Mouse (Mus musculus): ENCODE measurements around the gene Tfe3. TPM values are rescaled to one million over a fixed set of nuclear protein-coding genes. Genes with fewer than 3 reads are reported as not detected.

Tfe3 gene
- total RNA-seq, 1 experiment = 32.3 TPM

DNA sequence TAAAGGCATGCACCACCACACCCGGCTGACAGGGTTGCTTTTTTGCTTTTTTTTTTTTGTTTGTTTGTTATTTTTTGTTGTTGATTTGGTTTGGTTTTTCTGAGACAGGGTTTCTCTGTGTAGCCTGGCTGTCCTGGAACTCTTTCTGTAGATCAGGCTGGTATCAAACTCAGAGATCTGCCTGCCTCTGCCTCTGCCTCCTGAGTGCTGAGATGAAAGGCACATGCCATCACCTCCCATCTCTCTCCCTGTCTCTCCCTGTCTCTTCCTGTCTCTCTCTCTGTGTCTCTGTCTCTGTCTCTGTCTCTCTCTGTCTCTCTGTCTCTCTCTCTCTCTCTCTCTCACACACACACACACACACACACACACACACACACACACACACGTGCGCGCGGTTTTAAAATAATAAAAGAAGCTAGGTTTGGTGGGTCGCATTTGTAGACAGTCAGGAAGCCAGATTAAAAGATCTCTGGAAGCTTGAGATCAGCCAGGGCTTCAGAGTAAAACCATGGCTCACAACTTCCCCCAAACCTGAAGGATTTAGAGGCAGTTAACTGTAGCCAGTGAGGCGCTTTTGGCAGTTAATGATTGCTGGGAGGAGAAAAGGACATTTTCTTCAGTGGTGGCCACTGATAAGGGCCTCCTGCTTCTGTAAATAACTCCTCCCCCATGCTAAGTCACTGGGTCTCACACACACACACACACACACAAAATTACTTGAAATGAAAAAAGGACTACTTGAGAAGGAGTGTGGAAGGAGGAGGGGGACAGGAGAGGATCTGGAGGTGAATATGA, 16.3 kb downstream of the Tfe3 start:
- Histone ChIP-seq H3K4me1 (ENCODE audit: control insufficient read depth in 2 of 2, insufficient read depth in 2 of 2, low read length in 2 of 2, poor library complexity in 1 of 2) (peaks cover 0 to 11% of the 10 kb centered on the region in 2 experiments; a peak in 1 of 4 replicates), H3K4me3 (ENCODE audit: insufficient read depth in 1 of 2, low read depth in 1 of 2, low read length in 2 of 2, poor library complexity in 1 of 2, severe bottlenecking in 1 of 2) (no peak overlapping the region), H3K27ac (ENCODE audit: insufficient read depth, low read depth, low read length, poor library complexity, severe bottlenecking) (no peak overlapping the region), H3K36me3 (ENCODE audit: control insufficient read depth, insufficient read depth, low read length, poor library complexity, severe bottlenecking) (peaks cover 13% of the 10 kb centered on the region), H3K9me3 (ENCODE audit: control insufficient read depth, insufficient read depth, low read depth, low read length) (no peaks in the 10 kb centered on the region), H3K9ac (ENCODE audit: insufficient read depth, low read depth, low read length, poor library complexity, severe bottlenecking) (no peak overlapping the region)
- in situ Hi-C loops (cut with MboI; ENCODE audit: low sequenced_read_pairs in 2 of 2, unreplicated experiment in 2 of 2) = no loop called here
- TF ChIP-seq ZNF384 (IDR thresholded peaks at IDR 0.05; ENCODE audit: low read depth, low read length) = no peak
- TF ChIP-seq HCFC1 (IDR thresholded peaks at IDR 0.05; ENCODE audit: borderline replicate concordance, insufficient read depth, low read length) = no peak
- TF ChIP-seq ZC3H11A (IDR thresholded peaks at IDR 0.05; ENCODE audit: borderline replicate concordance, low read depth, low read length) = no peak
- no peak for TF ChIP-seq CHD2 (IDR thresholded peaks at IDR 0.05; ENCODE audit: low read depth, low read length)
- TF ChIP-seq MAFK (IDR thresholded peaks at IDR 0.05; ENCODE audit: insufficient read depth, low read depth, low read length) = no peak
- no peak for DNase-seq (ENCODE audit: low read depth, low spot score)

GRCm38 (mm10) chrX:7779294-7779693, 16.9 kb downstream of the Tfe3 start:
- no peaks in the 10 kb centered on the region for H3K9me3 ChIP-seq (ENCODE audit: control insufficient read depth, insufficient read depth, low read depth, low read length)
- H3K4me1 ChIP-seq (ENCODE audit: control insufficient read depth in 2 of 2, insufficient read depth in 2 of 2, low read length in 2 of 2, poor library complexity in 1 of 2) = peaks cover 0 to 7% of the 10 kb centered on the region in 2 experiments; a peak in 1 of 4 replicates
- no peak for TF ChIP-seq CHD2 (IDR thresholded peaks at IDR 0.05; ENCODE audit: low read depth, low read length)
- TF ChIP-seq ZNF384 (IDR thresholded peaks at IDR 0.05; ENCODE audit: low read depth, low read length) = no peak
- TF ChIP-seq HCFC1 (IDR thresholded peaks at IDR 0.05; ENCODE audit: borderline replicate concordance, insufficient read depth, low read length) = no peak
- no peak for TF ChIP-seq MAFK (IDR thresholded peaks at IDR 0.05; ENCODE audit: insufficient read depth, low read depth, low read length)
- no peak for TF ChIP-seq ZC3H11A (IDR thresholded peaks at IDR 0.05; ENCODE audit: borderline replicate concordance, low read depth, low read length)
- no peak overlapping the region for H3K27ac ChIP-seq (ENCODE audit: insufficient read depth, low read depth, low read length, poor library complexity, severe bottlenecking)
- no peak overlapping the region for H3K9ac ChIP-seq (ENCODE audit: insufficient read depth, low read depth, low read length, poor library complexity, severe bottlenecking)
- in situ Hi-C loops (cut with MboI; ENCODE audit: low sequenced_read_pairs in 2 of 2, unreplicated experiment in 2 of 2) = no loop called here
- H3K36me3 ChIP-seq (ENCODE audit: control insufficient read depth, insufficient read depth, low read length, poor library complexity, severe bottlenecking) = peaks cover 8% of the 10 kb centered on the region
- DNase-seq (ENCODE audit: low read depth, low spot score) = no peak
- no peak overlapping the region for H3K4me3 ChIP-seq (ENCODE audit: insufficient read depth in 1 of 2, low read depth in 1 of 2, low read length in 2 of 2, poor library complexity in 1 of 2, severe bottlenecking in 1 of 2)

DNA sequence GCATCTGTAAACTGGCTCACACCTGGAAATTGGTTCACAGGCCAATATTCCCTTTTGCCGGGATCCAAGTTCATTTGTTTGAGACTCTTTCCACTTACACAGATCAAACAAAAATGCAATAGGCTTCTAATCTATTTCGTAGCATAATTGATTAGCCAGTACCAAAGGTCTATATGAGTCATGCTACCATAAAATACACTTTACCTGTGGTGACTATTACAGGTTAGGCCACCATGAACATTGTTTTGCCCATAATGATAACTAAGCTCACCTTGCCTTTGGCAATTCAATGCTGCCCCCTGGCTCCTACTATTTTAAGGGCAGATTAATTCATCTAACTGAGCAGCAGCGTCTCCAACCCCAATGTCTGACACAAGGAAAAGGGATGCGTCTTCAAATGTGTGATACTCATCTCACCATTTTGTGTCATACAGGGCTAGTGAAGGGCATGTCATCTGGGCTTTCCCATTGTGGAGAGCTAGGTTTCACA, 20.3 kb downstream of the Tfe3 start:
- H3K4me3 ChIP-seq (ENCODE audit: insufficient read depth in 1 of 2, low read depth in 1 of 2, low read length in 2 of 2, poor library complexity in 1 of 2, severe bottlenecking in 1 of 2) = no peak overlapping the region
- TF ChIP-seq CHD2 (IDR thresholded peaks at IDR 0.05; ENCODE audit: low read depth, low read length) (no peak), ZNF384 (IDR thresholded peaks at IDR 0.05; ENCODE audit: low read depth, low read length) (no peak), MAFK (IDR thresholded peaks at IDR 0.05; ENCODE audit: insufficient read depth, low read depth, low read length) (no peak), ZC3H11A (IDR thresholded peaks at IDR 0.05; ENCODE audit: borderline replicate concordance, low read depth, low read length) (no peak), HCFC1 (IDR thresholded peaks at IDR 0.05; ENCODE audit: borderline replicate concordance, insufficient read depth, low read length) (no peak)
- H3K36me3 ChIP-seq (ENCODE audit: control insufficient read depth, insufficient read depth, low read length, poor library complexity, severe bottlenecking) = no peaks in the 10 kb centered on the region
- in situ Hi-C loops (cut with MboI; ENCODE audit: low sequenced_read_pairs in 2 of 2, unreplicated experiment in 2 of 2) = no loop called here
- H3K4me1 ChIP-seq (ENCODE audit: control insufficient read depth in 2 of 2, insufficient read depth in 2 of 2, low read length in 2 of 2, poor library complexity in 1 of 2) = no peaks in the 10 kb centered on the region
- DNase-seq (ENCODE audit: low read depth, low spot score) = no peak
- no peak overlapping the region for H3K9ac ChIP-seq (ENCODE audit: insufficient read depth, low read depth, low read length, poor library complexity, severe bottlenecking)
- no peaks in the 10 kb centered on the region for H3K9me3 ChIP-seq (ENCODE audit: control insufficient read depth, insufficient read depth, low read depth, low read length)
- H3K27ac ChIP-seq (ENCODE audit: insufficient read depth, low read depth, low read length, poor library complexity, severe bottlenecking) = no peak overlapping the region

DNA sequence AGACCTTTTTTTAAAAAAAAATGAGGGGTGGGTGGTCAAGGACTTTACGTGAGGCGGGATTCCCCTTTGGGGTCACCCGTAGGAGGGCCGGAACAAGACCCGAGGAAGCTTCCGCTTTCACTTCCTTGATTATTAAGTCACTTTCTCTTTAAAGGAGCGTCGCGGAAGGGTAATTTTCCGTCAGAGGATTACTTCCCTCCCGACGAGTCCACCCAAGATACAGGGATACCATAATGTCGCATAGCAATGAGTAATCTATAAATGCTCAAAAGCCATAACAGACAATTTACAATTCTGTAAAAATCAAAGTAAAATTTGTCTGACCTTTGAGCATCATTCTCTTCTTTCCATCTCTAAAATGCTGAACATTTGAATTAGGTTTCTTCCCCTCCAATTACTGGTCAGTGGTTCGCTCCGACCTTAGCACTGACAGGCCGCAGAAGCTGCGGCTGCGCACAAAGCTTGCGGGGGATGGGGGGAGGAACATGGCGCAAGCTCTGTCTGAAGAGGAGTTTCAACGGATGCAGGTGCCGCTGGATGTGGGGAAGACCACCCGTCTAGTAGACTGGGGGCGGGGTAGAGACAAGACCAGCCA, 27.3 kb downstream of the Tfe3 start, which contains the start of gene Gripap1:
TSS of gene Gripap1 (plus strand) at position 224 of the 595 bp plus-strand sequence.
- Histone ChIP-seq H3K4me1 (ENCODE audit: control insufficient read depth in 2 of 2, insufficient read depth in 2 of 2, low read length in 2 of 2, poor library complexity in 1 of 2) (no peaks in the 10 kb centered on the region), H3K36me3 (ENCODE audit: control insufficient read depth, insufficient read depth, low read length, poor library complexity, severe bottlenecking) (no peaks in the 10 kb centered on the region), H3K27ac (ENCODE audit: insufficient read depth, low read depth, low read length, poor library complexity, severe bottlenecking) (no peak within 1 kb of the TSS), H3K9me3 (ENCODE audit: control insufficient read depth, insufficient read depth, low read depth, low read length) (no peaks in the 10 kb centered on the region), H3K9ac (ENCODE audit: insufficient read depth, low read depth, low read length, poor library complexity, severe bottlenecking) (peak within 1 kb of the TSS; percentile 68), H3K4me3 (ENCODE audit: insufficient read depth in 1 of 2, low read depth in 1 of 2, low read length in 2 of 2, poor library complexity in 1 of 2, severe bottlenecking in 1 of 2) (peak within 1 kb of the TSS; percentile 56 to 66)
- in situ Hi-C loops (cut with MboI; ENCODE audit: low sequenced_read_pairs in 2 of 2, unreplicated experiment in 2 of 2) = no loop called here
- no peak for TF ChIP-seq ZNF384 (IDR thresholded peaks at IDR 0.05; ENCODE audit: low read depth, low read length)
- no peak for TF ChIP-seq CHD2 (IDR thresholded peaks at IDR 0.05; ENCODE audit: low read depth, low read length)
- peak; percentile 56 for DNase-seq (ENCODE audit: low read depth, low spot score)
